Mouse (Mus musculus) myocyte (in vitro differentiated cells): ENCODE measurements around the gene Atp8b2.

Experiments
- CEBPB ChIP-seq: IDR thresholded peaks from 2 replicates; pipeline ENCODE4 v1.6.1; 2011; ENCODE audit warnings: mild to moderate bottlenecking, moderate library complexity; ENCODE audit not compliant: poor library complexity, insufficient read depth, severe bottlenecking
- E2F4 ChIP-seq: IDR thresholded peaks from one replicate; pipeline ENCODE4 v1.6.1; 2011; ENCODE audit warnings: mild to moderate bottlenecking, control low read depth, moderate library complexity; ENCODE audit not compliant: insufficient read depth
- MAX ChIP-seq: IDR thresholded peaks from one replicate; pipeline ENCODE4 v1.6.1; 2011; ENCODE audit warnings: low read depth, mild to moderate bottlenecking, control low read depth
- MYOD1 ChIP-seq, 3 experiments: IDR thresholded peaks; one replicate each; pipeline ENCODE4 v1.6.1; 2011; ENCODE audit warnings: control low read depth in 2 of 3, low read depth in 2 of 3, mild to moderate bottlenecking in 2 of 3, moderate library complexity in 1 of 3; ENCODE audit not compliant: insufficient read length in 2 of 3, control insufficient read depth in 1 of 3
- POLR2A ChIP-seq: IDR thresholded peaks from one replicate; pipeline ENCODE4 v1.6.1; 2011; ENCODE audit warnings: low read depth, mild to moderate bottlenecking, control low read depth, moderate library complexity; ENCODE audit not compliant: insufficient read length
- POLR2AphosphoS2 ChIP-seq: IDR thresholded peaks from one replicate; pipeline ENCODE4 v1.6.1; 2011; ENCODE audit warnings: low read depth, control low read depth; ENCODE audit not compliant: insufficient read length
- REST ChIP-seq: IDR thresholded peaks from one replicate; pipeline ENCODE4 v1.6.1; 2011; ENCODE audit warnings: mild to moderate bottlenecking, control low read depth, moderate library complexity; ENCODE audit not compliant: insufficient read depth, insufficient read length
- SRF ChIP-seq: IDR thresholded peaks from one replicate; pipeline ENCODE4 v1.6.1; 2011; ENCODE audit warnings: low read depth; ENCODE audit not compliant: control insufficient read depth, insufficient read length
- TCF12 ChIP-seq: IDR thresholded peaks from one replicate; pipeline ENCODE4 v1.6.1; 2011; ENCODE audit warnings: mild to moderate bottlenecking, control low read depth; ENCODE audit not compliant: poor library complexity, insufficient read depth, severe bottlenecking
- TCF3 ChIP-seq: IDR thresholded peaks from one replicate; pipeline ENCODE4 v1.6.1; 2011; ENCODE audit warnings: low read depth, control low read depth; ENCODE audit not compliant: insufficient read length
- USF1 ChIP-seq: IDR thresholded peaks from one replicate; pipeline ENCODE4 v1.6.1; 2011; ENCODE audit warnings: low read depth, mild to moderate bottlenecking, control low read depth, moderate library complexity

DNA sequence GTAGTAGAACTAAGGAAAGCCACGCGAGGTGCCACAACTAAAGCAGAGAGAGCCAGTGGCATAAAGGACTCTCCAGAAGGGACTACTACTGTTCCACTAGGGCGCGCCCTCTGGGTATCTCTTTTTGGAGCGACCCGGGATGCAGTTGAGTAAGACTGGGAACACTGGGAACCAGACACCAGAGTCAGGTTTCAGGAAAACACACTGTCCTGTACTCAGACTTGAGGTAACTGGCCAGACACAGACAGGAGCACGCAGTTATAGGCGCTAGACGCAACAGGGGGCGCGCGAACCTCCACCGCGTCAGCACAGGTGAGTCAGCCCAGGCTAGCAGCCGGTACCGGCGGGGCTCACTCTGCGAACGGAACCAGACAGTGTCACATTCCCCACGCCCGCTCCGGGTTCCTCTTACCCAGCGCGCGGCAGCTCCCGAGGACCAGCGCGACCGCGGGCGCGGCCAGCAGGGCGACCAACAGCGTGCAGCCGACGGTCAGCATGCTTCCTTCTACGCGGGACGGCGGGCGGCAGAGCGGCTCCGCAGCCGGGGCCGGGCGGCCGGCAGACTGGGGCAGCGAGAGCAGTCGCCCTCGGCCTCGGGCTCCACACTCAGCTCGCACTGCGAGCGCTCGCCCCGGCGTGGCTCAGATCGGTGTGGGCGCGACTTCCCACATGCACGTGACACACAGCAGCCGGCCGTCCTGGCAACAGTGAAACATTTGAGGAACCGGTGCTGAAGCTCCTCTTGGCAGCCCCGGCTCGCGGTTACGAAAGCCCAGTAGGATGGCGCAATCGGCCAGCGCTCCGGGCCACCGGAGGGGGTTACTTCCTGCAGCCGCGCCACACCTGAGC, 50.5 kb downstream of the Atp8b2 start, which contains the start of gene Il6ra:
- TF ChIP-seq E2F4: no peak
- TF ChIP-seq MYOD1 (IDR thresholded peaks at IDR 0.05; ENCODE audit: control insufficient read depth in 1 of 3, insufficient read length in 2 of 3, low read depth in 2 of 3): peak in 2 of 3 experiments; percentile 44 to 55
- TF ChIP-seq TCF3: no peak
- TF ChIP-seq POLR2A: peak; percentile 70
- peak; percentile 93 for TF ChIP-seq CEBPB
- no peak for TF ChIP-seq POLR2AphosphoS2
- no peak for TF ChIP-seq TCF12
- TF ChIP-seq SRF: peak; percentile 12
- peak; percentile 72 for TF ChIP-seq USF1
- no peak for TF ChIP-seq MAX
- TF ChIP-seq REST: no peak
